Mouse (Mus musculus) testis, adult 2 months (tissue): Measurements from ENCODE around the gene Sorcs3. TPM values are rescaled to one million over a fixed set of nuclear protein-coding genes. Genes with fewer than 3 reads are reported as not detected.

Experiments
- H3K27ac ChIP-seq: fragments of 200-500 bp; 2 replicates; pipeline ENCODE4 v1.5.1; 2012; ENCODE audit warnings: low read depth, low read length; ENCODE audit not compliant: control insufficient read depth, insufficient read depth
- H3K27me3 ChIP-seq: fragments of 200-500 bp; 2 replicates; pipeline ENCODE4 v1.6.1; 2012; ENCODE audit warnings: mild to moderate bottlenecking, low read length, moderate library complexity; ENCODE audit not compliant: control insufficient read depth, insufficient read depth
- H3K36me3 ChIP-seq: fragments of 200-500 bp; 2 replicates; pipeline ENCODE4 v1.6.1; 2012; ENCODE audit warnings: mild to moderate bottlenecking, low read length; ENCODE audit not compliant: control insufficient read depth, insufficient read depth
- H3K4me1 ChIP-seq: fragments of 200-500 bp; 2 replicates; pipeline ENCODE4 v1.6.1; 2012; ENCODE audit warnings: low read length; ENCODE audit not compliant: control insufficient read depth, insufficient read depth
- H3K4me3 ChIP-seq: fragments of 200-500 bp; 2 replicates; pipeline ENCODE4 v1.5.1; 2012; ENCODE audit warnings: low read depth, mild to moderate bottlenecking, low read length, moderate library complexity, mixed read lengths; ENCODE audit not compliant: control insufficient read depth
- CTCF ChIP-seq: fragments of 200-500 bp; IDR thresholded peaks from 2 replicates; pipeline ENCODE4 v1.5.1; 2012; ENCODE audit warnings: low read depth, mild to moderate bottlenecking, inconsistent platforms, low read length, moderate library complexity; ENCODE audit not compliant: control insufficient read depth, insufficient read depth, insufficient replicate concordance
- POLR2A ChIP-seq: fragments of 200-500 bp; IDR thresholded peaks from 2 replicates; pipeline ENCODE4 v1.6.1; 2012; ENCODE audit warnings: low read depth, mild to moderate bottlenecking, inconsistent platforms, low read length, moderate library complexity; ENCODE audit not compliant: control insufficient read depth
- polyA plus RNA-seq: library from polyadenylated mRNA; depleted of rRNA; stranded (reverse); fragments of >200 nt; gene quantifications from 2 replicates; pipeline ENCODE4 v1.2.3, GENCODE M21; 2012

Gene Sorcs3
- polyA plus RNA-seq, 1 experiment = 0.22 TPM

DNA sequence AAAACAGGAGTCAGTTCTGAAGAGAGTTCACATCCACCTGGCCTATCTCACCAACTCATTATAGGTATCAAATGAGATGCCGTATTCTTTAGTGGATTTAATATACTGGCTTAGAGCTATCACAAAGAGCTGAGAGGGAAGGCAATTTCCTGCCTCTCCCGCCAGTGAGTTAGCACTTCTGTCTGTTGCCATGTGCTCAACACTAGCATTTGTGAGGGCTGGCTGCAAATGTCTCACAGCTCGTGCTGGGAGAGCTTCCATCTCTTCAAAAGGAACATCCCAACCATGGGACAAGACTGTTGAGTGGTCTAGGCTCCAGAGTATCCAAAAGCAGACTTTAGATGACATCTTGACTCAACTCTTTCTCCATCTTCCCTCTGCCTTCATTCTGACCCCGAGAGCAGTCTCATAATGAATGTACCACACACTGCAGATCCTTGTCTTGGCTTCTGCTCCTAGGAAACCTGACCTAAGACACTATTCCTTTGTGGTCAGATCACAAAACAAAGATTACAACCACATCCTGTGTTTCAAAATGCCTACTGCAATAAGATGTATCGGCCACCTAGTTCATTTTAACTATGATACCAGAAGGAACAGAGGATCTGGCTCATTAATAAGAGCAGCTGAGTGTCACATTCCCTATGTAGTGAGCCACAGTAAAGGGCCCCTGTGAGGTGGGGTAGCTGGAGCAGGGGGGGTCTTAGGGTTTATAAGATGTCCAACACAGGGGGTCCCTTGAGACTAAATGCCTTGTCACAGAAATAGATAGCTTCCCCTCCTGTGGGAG lies 614.9 kb downstream of the Sorcs3 start:
- no peaks in the 10 kb centered on the region for H3K36me3 ChIP-seq
- peaks cover 5% of the 10 kb centered on the region; the same call in 1 of the 2 replicates for H3K4me1 ChIP-seq
- TF ChIP-seq CTCF (no peak), POLR2A (no peak)

DNA sequence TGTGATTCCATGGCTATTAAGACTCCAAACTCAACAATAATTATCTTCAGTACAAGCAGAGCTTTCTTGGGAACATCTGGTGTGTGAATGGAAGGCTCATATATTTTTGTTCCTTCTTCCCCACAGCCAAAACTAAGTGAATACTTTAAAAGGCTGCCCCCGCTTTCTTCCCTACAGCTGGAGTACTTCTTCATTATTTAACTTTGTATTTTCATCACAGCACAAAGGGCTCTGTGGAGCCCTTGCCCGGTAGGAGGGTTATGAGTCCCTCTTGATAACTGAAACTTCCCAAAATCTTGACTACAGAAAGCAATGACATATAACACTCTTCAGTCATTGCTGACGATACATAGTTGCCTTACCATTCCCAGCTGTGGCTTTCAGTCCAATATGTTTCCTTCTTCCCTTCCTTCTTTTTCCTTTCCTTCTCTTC lies 615.5 kb downstream of the Sorcs3 start:
- Histone ChIP-seq H3K4me3 (no peak overlapping the region), H3K27me3 (no peaks in the 10 kb centered on the region), H3K36me3 (no peaks in the 10 kb centered on the region), H3K4me1 (peaks cover 5% of the 10 kb centered on the region; the same call in 1 of the 2 replicates), H3K27ac (no peak overlapping the region)
- TF ChIP-seq POLR2A (no peak), CTCF (no peak)

More for the DNA sequence above, 614.9 kb downstream of the Sorcs3 start:
- H3K4me3 ChIP-seq = no peak overlapping the region
- H3K27me3 ChIP-seq = no peaks in the 10 kb centered on the region
- no peak overlapping the region for H3K27ac ChIP-seq

DNA sequence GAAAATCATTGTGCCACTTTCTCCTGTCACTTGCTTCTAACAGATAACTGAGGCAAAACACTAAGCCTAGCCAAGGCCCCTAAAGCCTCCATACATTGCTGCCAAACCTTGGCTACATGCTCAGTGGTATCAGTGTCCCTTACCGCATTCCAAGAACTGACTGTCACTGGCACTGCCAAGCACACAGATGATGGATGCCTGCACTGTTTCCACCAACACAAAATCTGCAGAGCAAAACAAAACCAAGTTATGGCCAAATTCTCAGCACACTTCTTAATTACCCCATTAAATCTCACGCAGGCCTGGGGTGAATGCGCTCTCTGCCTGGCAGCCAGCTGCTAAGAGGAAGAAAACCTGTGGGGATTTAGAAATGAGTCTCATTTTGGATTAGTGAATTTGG lies 628.5 kb downstream of the Sorcs3 start:
- H3K36me3 ChIP-seq = no peaks in the 10 kb centered on the region
- TF ChIP-seq CTCF (no peak), POLR2A (no peak)
- H3K27me3 ChIP-seq = no peaks in the 10 kb centered on the region
- H3K27ac ChIP-seq = no peak overlapping the region
- H3K4me1 ChIP-seq = no peaks in the 10 kb centered on the region
- no peak overlapping the region for H3K4me3 ChIP-seq

DNA sequence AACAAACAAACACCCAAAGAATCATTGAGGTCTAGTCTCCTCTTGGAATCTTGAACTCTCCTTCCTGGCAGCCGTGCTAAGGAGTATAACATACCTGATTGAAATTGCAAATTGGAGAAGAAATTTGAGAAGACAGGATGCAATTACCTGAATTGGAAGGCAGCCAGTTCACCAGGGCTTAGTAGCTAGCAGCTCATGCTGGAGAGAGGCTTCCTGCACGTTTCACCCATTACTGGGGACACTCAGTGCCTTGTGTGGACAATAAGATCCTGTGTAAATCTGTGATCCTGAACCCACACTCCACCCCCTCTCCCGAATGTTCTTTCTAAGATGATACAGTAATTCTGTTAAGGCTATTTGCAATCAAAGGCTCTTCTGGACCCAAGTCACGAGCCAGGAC lies 633.6 kb downstream of the Sorcs3 start:
- H3K4me1 ChIP-seq = no peaks in the 10 kb centered on the region
- H3K27ac ChIP-seq = no peak overlapping the region

DNA sequence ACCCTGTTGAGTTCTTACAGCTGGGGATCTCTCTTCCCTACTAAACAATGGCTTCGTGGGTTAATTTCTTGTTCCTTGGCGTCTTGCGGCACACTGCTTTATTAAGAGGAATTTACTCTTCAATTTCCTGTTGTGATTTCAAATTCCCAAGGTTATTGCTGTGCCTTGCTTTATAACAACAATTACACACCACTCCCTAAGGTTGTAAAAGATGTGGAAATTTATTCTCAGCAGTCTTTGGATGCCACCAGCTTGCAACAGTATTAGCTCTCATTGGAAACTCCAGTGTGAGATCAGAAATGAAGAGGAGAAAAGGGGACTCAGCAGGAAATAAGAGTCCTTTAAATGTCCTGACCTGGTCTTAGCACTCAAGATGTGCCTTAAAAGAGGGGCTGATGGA lies 641.9 kb downstream of the Sorcs3 start:
- H3K27ac ChIP-seq = no peak overlapping the region
- H3K4me3 ChIP-seq = no peak overlapping the region
- TF ChIP-seq CTCF (no peak), POLR2A (no peak)

More for the DNA sequence above, 633.6 kb downstream of the Sorcs3 start:
- Histone ChIP-seq H3K4me3 (no peak overlapping the region), H3K36me3 (no peaks in the 10 kb centered on the region), H3K27me3 (no peaks in the 10 kb centered on the region)
- TF ChIP-seq CTCF = no peak
- no peak for TF ChIP-seq POLR2A

DNA sequence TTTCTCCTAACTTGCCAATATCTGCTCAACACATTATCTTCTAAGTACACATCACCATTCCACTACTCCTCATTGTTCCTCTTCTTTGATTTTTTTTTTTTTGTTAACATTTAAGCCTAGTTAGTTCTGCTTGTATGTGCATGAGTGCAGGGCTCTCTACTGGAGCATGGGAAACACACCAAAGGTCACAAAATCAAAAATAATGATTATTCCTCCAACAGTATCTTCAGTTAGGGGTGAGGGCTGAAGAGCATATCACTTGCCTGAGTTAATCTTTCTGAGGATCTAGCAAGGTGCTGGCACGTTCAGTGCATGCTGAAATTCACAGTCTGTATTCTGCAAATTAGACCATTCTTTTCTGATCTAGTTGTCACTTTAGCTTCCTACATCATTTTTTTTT lies 644.6 kb downstream of the Sorcs3 start:
- TF ChIP-seq CTCF (no peak), POLR2A (no peak)
- no peak overlapping the region for H3K4me3 ChIP-seq
- no peaks in the 10 kb centered on the region for H3K27me3 ChIP-seq
- H3K36me3 ChIP-seq = no peaks in the 10 kb centered on the region
- H3K4me1 ChIP-seq = no peaks in the 10 kb centered on the region
- H3K27ac ChIP-seq = no peak overlapping the region

More for the DNA sequence above, 641.9 kb downstream of the Sorcs3 start:
- no peaks in the 10 kb centered on the region for H3K4me1 ChIP-seq
- H3K27me3 ChIP-seq = no peaks in the 10 kb centered on the region
- H3K36me3 ChIP-seq = no peaks in the 10 kb centered on the region
